Mouse (Mus musculus): Measurements from ENCODE around the gene Ceacam16.
A peak's percentile ranks its signal among the peaks of the same experiment; 100 is the strongest.

The Ceacam16 gene

DNA sequence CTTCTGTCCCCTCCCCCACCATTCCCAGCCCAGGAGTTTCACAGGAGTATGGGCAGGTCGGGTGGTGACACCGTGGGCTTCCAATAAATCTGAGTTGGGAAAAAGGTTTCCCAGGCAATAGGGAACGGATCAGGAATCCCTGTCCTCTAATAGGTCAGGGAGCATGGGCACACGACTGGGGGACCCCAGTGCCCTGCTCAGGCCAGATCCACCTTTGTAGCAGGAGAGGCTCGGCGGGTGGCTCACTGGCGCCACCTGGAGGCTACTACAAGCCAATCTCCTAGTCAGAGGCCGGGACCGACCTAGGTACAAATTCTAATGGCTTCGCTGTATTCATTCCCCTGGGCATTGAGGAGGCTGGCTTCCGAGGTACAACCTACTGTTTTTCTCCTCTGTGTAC is 17.5 kb downstream of the Ceacam16 start:
- DNase-seq (ENCODE audit: low spot score in 2 of 2): peak; percentile 45 to 62

GRCm38 (mm10) chr7:19842885-19843504 is 18.1 kb downstream of the Ceacam16 start:
- no peak for DNase-seq (ENCODE audit: low spot score in 2 of 2)

- no peak for DNase-seq (ENCODE audit: low spot score in 2 of 2)
These were observed 19.2 kb downstream of the Ceacam16 start for GRCm38 (mm10) chr7:19841686-19842413.

DNA sequence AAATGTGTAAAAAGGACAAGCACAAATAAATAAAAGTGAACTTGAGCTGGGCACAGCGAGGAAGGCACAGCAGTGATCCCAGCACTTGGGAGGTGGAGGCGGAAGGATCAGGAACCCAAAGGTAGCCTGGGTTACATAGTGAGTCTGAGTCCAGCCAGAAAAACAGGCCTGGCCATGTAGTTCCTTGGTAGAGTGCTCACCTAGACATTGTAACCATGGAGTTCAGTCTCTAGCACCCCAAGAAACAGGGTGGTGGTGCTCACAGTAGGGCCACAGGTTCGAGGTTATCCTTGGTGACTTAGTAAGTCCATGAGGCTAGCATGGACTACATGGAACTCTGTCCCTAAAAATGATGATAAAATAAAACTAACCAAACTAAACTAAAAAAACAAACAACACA is 20.2 kb downstream of the Ceacam16 start:
- no peak for DNase-seq (ENCODE audit: low spot score in 2 of 2)

DNA sequence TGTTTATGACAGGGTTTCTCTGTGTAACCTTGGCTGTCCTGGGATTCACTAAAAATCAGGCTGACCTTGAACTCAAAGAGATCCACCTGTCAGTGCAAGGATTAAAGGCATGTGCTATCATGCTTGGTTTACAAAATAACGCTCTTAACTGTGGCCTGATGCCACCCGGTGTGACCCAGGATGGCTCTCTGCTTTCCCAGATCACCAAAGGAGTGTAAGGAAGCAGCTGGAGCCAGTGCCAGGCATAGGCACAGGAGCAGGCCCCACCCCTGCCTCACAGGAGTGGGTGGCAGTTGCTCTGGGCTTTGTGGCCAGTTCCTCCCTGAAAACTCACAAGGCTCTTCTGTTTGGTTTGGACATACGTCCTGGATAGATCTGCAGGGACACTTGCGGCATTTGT is 20.7 kb downstream of the Ceacam16 start:
- no peak for DNase-seq (ENCODE audit: low spot score in 2 of 2)

GRCm38 (mm10) chr7:19836843-19837242 is 24.3 kb downstream of the Ceacam16 start:
- DNase-seq (ENCODE audit: low spot score in 2 of 2): no peak

- no peak for DNase-seq (ENCODE audit: low spot score in 2 of 2)
These were observed 27.0 kb downstream of the Ceacam16 start for GRCm38 (mm10) chr7:19834055-19834454.

DNA sequence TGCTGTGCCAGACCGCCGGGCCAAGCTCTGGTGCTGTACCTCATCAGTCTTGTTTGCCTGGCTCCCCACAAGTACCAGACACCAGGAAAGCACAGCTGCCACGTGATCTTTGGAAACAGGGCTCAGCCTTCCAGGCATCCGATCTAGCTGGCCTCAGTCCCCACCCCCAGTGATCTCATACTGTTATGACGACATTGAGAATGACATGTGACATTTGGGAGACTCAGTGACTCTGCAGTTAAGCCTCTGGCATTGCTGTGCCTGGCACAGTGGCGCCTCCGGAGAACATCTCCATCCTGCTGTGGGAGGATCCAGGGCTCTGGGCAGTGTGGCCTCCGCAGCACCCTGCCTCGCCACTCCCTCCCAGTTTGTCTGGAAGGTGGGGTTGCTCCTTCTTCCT is 29.3 kb downstream of the Ceacam16 start:
- DNase-seq (ENCODE audit: low spot score in 2 of 2): no peak

DNA sequence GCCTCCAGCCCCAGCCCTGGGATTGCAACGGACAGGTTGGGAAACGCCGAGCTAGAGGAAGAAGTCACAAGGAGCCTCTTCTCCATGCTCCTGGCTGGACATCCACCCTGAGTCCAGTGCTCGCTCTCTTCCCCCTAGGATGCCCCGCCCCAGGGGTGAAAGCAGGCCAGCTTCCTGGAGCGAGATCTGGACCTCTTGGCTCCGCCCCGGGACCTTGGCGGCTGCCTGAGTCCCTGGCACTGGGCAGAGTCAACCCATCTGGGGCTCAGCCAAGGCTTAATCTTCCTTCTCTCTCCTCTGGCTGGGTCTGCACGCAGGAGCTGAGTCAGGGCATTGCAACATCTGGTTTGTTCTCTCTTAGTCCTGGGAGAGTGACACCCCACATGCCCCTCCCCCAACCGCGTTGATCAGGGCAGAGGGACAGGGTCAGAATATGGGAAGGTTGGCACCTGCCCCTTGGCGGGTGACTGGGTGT is 30.4 kb downstream of the Ceacam16 start:
- DNase-seq (ENCODE audit: low spot score in 2 of 2): peak; percentile 58 to 62

- no peak for DNase-seq (ENCODE audit: low spot score in 2 of 2)
These were observed 31.4 kb downstream of the Ceacam16 start for GRCm38 (mm10) chr7:19829694-19830093.

GRCm38 (mm10) chr7:19826756-19827155 is 34.3 kb downstream of the Ceacam16 start:
- DNase-seq (ENCODE audit: low spot score in 2 of 2): no peak

GRCm38 (mm10) chr7:19824182-19824973 is 36.7 kb downstream of the Ceacam16 start:
- DNase-seq (ENCODE audit: low spot score in 2 of 2): peak in 1 of 2 experiments; percentile 34

- DNase-seq (ENCODE audit: low spot score in 2 of 2): no peak
These were observed 37.6 kb downstream of the Ceacam16 start for GRCm38 (mm10) chr7:19823256-19824181.

GRCm38 (mm10) chr7:19822604-19823058 is 38.5 kb downstream of the Ceacam16 start, which contains the start of gene Bcl3:
TSS of gene Bcl3 (minus strand) at chr7:19822770.
- no peak for DNase-seq (ENCODE audit: low spot score in 2 of 2)

- no peak for DNase-seq (ENCODE audit: low spot score in 2 of 2)
These were observed 38.9 kb downstream of the Ceacam16 start for GRCm38 (mm10) chr7:19822193-19822592.

GRCm38 (mm10) chr7:19821633-19822032 is 39.5 kb downstream of the Ceacam16 start:
- no peak for DNase-seq (ENCODE audit: low spot score in 2 of 2)

GRCm38 (mm10) chr7:19820347-19821048 is 40.6 kb downstream of the Ceacam16 start:
- no peak for DNase-seq (ENCODE audit: low spot score in 2 of 2)

DNA sequence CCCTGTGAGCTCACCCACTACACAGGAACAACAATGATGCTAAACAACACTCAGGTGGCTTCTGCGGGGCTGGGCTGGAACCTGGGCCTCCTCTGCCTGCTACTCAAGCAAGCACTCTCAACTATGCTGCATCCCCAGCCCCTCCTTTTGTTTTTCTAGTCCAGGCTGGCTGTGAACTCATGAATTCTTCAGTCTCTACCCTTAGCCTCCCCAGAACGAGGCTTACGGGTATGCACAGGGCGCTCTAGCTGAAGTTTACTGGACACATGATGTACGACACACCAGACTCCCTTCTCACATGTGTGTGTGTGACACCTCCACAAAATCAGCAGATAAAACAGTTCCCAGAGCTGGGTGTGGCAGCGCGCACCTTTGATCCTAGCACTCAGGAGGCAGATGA is 42.2 kb downstream of the Ceacam16 start:
- DNase-seq (ENCODE audit: low spot score in 2 of 2): no peak

DNA sequence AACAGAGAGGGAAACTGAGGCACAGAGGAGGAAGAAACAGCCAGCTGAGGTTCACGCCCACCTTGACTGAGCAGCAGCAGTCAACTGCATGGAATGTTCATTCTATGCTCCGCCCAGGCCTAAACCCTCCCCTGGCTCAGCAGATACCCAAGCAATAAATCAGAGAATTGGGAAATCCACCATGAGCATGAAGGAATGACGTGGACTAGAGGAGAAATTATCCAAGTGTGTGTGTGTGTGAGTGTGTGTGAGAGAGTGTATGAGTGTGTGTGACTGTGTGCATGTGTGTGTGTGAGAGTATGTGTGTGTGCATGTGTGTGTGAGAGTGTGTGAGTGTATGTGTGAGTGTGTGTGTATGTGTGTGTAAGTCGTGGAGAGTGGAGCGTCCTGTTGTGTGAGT is 42.7 kb downstream of the Ceacam16 start:
- DNase-seq (ENCODE audit: low spot score in 2 of 2): no peak

DNA sequence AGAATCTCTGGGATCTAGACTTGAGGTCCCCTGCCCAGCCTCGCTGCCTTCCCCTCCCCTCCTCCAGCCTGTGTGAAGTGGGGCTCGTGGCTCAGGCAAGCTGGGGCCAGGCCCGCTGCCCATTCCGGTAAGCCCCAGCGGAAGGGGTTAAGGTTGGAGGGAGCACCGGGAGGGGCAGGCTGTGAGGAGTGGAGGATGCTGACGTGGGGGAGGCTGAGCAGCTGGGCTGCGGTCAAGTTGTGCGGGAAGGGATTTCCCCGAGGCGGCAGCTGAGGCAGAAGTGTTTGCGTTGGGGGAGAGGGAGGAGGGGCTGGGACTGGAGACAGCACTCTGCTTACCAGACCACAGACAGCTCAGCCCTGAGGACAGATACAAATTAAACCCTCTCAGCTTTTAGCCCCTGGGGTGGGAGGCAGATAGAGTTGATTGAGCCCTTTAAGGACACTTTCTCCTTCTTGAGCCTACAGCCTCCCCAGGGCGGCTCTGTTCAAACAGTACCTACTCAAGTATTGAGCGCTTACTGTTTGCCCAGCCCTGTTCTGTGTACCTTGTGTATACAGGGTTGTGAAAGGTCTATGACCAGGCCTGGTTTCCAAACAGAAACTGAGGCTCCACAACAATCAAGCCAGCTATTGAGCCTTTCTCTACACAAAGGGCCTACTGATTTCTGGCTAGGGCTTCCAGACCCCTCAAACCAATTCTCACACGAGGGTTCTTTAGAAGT is 43.6 kb downstream of the Ceacam16 start:
- DNase-seq (ENCODE audit: low spot score in 2 of 2): peak; percentile 47 to 58

Data from right cerebral cortex, postnatal 10 days (tissue).